Mouse (Mus musculus): ENCODE data around the gene Myh7b. TPM values are rescaled to one million over a fixed set of nuclear protein-coding genes. Genes with fewer than 3 reads are reported as not detected.
A peak's percentile ranks its signal among the peaks of the same experiment; 100 is the strongest.

Myh7b gene
- polyA plus RNA-seq, 1 experiment from 2014 or later: 0.54 TPM

DNA sequence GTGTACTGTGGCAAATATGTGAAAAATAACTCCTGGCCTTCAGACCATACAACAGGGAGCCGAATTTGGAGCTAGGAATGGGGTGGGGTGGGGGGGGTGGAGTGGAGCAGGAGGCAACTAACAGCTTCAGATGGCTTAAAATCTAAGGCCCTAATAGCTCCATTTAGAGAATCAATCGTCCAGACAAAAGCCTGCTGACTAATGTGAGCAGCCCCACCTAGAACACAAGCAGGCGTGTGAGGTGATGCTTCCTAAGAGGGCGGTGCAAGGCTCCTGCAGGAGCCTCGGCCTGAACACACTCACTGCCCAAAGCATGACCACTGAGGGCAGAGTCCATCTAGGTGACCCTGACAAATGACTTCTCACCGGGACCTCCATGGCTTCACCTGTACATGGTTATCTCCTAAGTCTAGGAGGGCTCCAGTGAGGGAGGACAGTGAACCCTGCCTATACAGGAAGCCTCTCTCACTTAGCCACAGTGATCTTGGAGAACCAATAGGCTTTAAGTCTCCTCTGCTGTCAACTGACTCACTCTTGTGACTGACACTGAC lies 53.0 kb downstream of the Myh7b start:
- H3K36me3 ChIP-seq (ENCODE audit: insufficient read depth, low read length): peaks cover 34% of the 10 kb centered on the region
- no peaks in the 10 kb centered on the region for H3K9me3 ChIP-seq (ENCODE audit: low read length)

DNA sequence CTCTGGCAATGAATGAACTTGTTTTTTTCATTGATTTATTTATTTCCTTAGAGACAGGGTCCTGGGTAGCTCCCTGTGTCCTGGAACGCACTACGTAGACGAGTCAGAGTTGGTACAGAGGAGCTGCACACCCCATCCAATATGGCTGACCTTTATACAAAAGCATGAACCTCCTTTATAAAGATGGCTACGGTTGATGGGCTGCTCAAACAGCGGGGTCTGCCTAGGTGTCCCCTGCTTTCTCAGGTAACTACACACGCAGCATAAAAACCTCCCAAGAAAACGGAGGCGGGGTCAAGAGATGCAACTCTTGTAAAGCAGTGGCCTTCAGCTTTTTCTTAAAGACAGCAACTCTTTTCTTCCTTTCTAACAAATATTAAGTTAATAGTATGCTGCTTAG lies 56.9 kb downstream of the Myh7b start:
- H3K4me2 ChIP-seq (replicated peaks; ENCODE audit: low read depth, low read length): no peak overlapping the region
- DNase-seq (ENCODE audit: low spot score): no peak
- WGBS: 97% methylated on average over 8 of the region's 8 CpGs
- no peaks in the 10 kb centered on the region for H3K27me3 ChIP-seq (replicated peaks; ENCODE audit: insufficient read depth, low read length)
- no peak for ATAC-seq
- peaks cover 22% of the 10 kb centered on the region for H3K36me3 ChIP-seq (ENCODE audit: insufficient read depth, low read length)
- H3K9me3 ChIP-seq (ENCODE audit: low read length): no peaks in the 10 kb centered on the region
- TF ChIP-seq EP300 (IDR thresholded peaks at IDR 0.05): no peak
- no peak for TF ChIP-seq CTCF (IDR thresholded peaks at IDR 0.05)
- H3K4me3 ChIP-seq (ENCODE audit: low read depth, low read length): no peak overlapping the region
- no peaks in the 10 kb centered on the region for H3K4me1 ChIP-seq (ENCODE audit: insufficient read depth, low read depth, low read length)
- no peak overlapping the region for H3K27ac ChIP-seq (ENCODE audit: low read length)
- no peak overlapping the region for H3K9ac ChIP-seq (replicated peaks; ENCODE audit: low read depth)

More for the DNA sequence above, 53.0 kb downstream of the Myh7b start:
- H3K9ac ChIP-seq (replicated peaks; ENCODE audit: low read depth): no peak overlapping the region
- WGBS: 77% methylated on average over 6 of the region's 6 CpGs
- no peaks in the 10 kb centered on the region for H3K4me1 ChIP-seq (ENCODE audit: insufficient read depth, low read depth, low read length)
- no peak overlapping the region for H3K4me3 ChIP-seq (ENCODE audit: low read depth, low read length)
- ATAC-seq (no peak), DNase-seq (ENCODE audit: low spot score) (no peak)
- TF ChIP-seq CTCF (IDR thresholded peaks at IDR 0.05) (no peak), EP300 (IDR thresholded peaks at IDR 0.05) (no peak)
- H3K27me3 ChIP-seq (replicated peaks; ENCODE audit: insufficient read depth, low read length): no peaks in the 10 kb centered on the region
- no peak overlapping the region for H3K27ac ChIP-seq (ENCODE audit: low read length)
- H3K4me2 ChIP-seq (replicated peaks; ENCODE audit: low read depth, low read length): no peak overlapping the region

- DNase-seq (ENCODE audit: low spot score) (peak; percentile 34), ATAC-seq (no peak)
- peaks cover 22% of the 10 kb centered on the region for H3K36me3 ChIP-seq (ENCODE audit: insufficient read depth, low read length)
- WGBS: 83% methylated on average over 4 of the region's 4 CpGs
- no peak overlapping the region for H3K9ac ChIP-seq (replicated peaks; ENCODE audit: low read depth)
- no peak overlapping the region for H3K4me3 ChIP-seq (ENCODE audit: low read depth, low read length)
- TF ChIP-seq EP300 (IDR thresholded peaks at IDR 0.05) (no peak), CTCF (IDR thresholded peaks at IDR 0.05) (peak; percentile 57)
- H3K4me1 ChIP-seq (ENCODE audit: insufficient read depth, low read depth, low read length): no peaks in the 10 kb centered on the region
- H3K9me3 ChIP-seq (ENCODE audit: low read length): no peaks in the 10 kb centered on the region
- no peak overlapping the region for H3K27ac ChIP-seq (ENCODE audit: low read length)
- no peaks in the 10 kb centered on the region for H3K27me3 ChIP-seq (replicated peaks; ENCODE audit: insufficient read depth, low read length)
- no peak overlapping the region for H3K4me2 ChIP-seq (replicated peaks; ENCODE audit: low read depth, low read length)
Observed at GRCm38 (mm10) chr2:155668461-155668860, 57.4 kb downstream of the Myh7b start.

- no peak overlapping the region for H3K4me2 ChIP-seq (replicated peaks; ENCODE audit: low read depth, low read length)
- no peaks in the 10 kb centered on the region for H3K27me3 ChIP-seq (replicated peaks; ENCODE audit: insufficient read depth, low read length)
- TF ChIP-seq EP300 (IDR thresholded peaks at IDR 0.05) (no peak), CTCF (IDR thresholded peaks at IDR 0.05) (no peak)
- DNase-seq (ENCODE audit: low spot score) (peak; percentile 18), ATAC-seq (no peak)
- H3K4me1 ChIP-seq (ENCODE audit: insufficient read depth, low read depth, low read length): no peaks in the 10 kb centered on the region
- H3K4me3 ChIP-seq (ENCODE audit: low read depth, low read length): no peak overlapping the region
- no peak overlapping the region for H3K27ac ChIP-seq (ENCODE audit: low read length)
- no peaks in the 10 kb centered on the region for H3K9me3 ChIP-seq (ENCODE audit: low read length)
- no peak overlapping the region for H3K9ac ChIP-seq (replicated peaks; ENCODE audit: low read depth)
- 67% methylated on average over 4 of the region's 4 CpGs for WGBS
- no peaks in the 10 kb centered on the region; the same call in 1 of the 2 replicates for H3K36me3 ChIP-seq (ENCODE audit: insufficient read depth, low read length)
Observed at GRCm38 (mm10) chr2:155671236-155671635, 60.2 kb downstream of the Myh7b start.

- Histone ChIP-seq H3K4me2 (replicated peaks; ENCODE audit: low read depth, low read length) (no peak overlapping the region), H3K27ac (ENCODE audit: low read length) (no peak overlapping the region), H3K36me3 (ENCODE audit: insufficient read depth, low read length) (no peaks in the 10 kb centered on the region; the same call in 1 of the 2 replicates), H3K4me1 (ENCODE audit: insufficient read depth, low read depth, low read length) (no peaks in the 10 kb centered on the region), H3K9ac (replicated peaks; ENCODE audit: low read depth) (no peak overlapping the region), H3K27me3 (replicated peaks; ENCODE audit: insufficient read depth, low read length) (no peaks in the 10 kb centered on the region), H3K9me3 (ENCODE audit: low read length) (no peaks in the 10 kb centered on the region), H3K4me3 (ENCODE audit: low read depth, low read length) (no peak overlapping the region)
- no peak for TF ChIP-seq EP300 (IDR thresholded peaks at IDR 0.05)
- peak; percentile 73 for TF ChIP-seq CTCF (IDR thresholded peaks at IDR 0.05)
- DNase-seq (ENCODE audit: low spot score) (peak; percentile 71), ATAC-seq (no peak)
- WGBS: 19% methylated on average over 2 of the region's 2 CpGs
Observed at GRCm38 (mm10) chr2:155673546-155673945, 62.5 kb downstream of the Myh7b start.

- H3K4me2 ChIP-seq (replicated peaks; ENCODE audit: low read depth, low read length): no peak overlapping the region
Observed at GRCm38 (mm10) chr2:155675118-155675517, 64.1 kb downstream of the Myh7b start.

More at GRCm38 (mm10) chr2:155675118-155675517, 64.1 kb downstream of the Myh7b start:
- H3K4me1 ChIP-seq (ENCODE audit: insufficient read depth, low read depth, low read length): no peaks in the 10 kb centered on the region
- H3K9ac ChIP-seq (replicated peaks; ENCODE audit: low read depth): no peak overlapping the region
- no peak for DNase-seq (ENCODE audit: low spot score)
- H3K27ac ChIP-seq (ENCODE audit: low read length): no peak overlapping the region
- no peaks in the 10 kb centered on the region; the same call in 1 of the 2 replicates for H3K36me3 ChIP-seq (ENCODE audit: insufficient read depth, low read length)
- H3K9me3 ChIP-seq (ENCODE audit: low read length): no peaks in the 10 kb centered on the region
- no peak for ATAC-seq
- WGBS: 44% methylated on average over 4 of the region's 4 CpGs
- no peak for TF ChIP-seq EP300 (IDR thresholded peaks at IDR 0.05)
- H3K27me3 ChIP-seq (replicated peaks; ENCODE audit: insufficient read depth, low read length): no peaks in the 10 kb centered on the region
- no peak overlapping the region for H3K4me3 ChIP-seq (ENCODE audit: low read depth, low read length)

Data from lung, postnatal 0 days (tissue).